Mouse (Mus musculus): Measurements from ENCODE around the gene Arhgef39.

GRCm38 (mm10) chr4:43530081-43530501, 30.6 kb upstream of the Arhgef39 start:
- TF ChIP-seq CTCF (IDR thresholded peaks at IDR 0.05; ENCODE audit: extremely low read depth, insufficient read depth, insufficient read length, insufficient replicate concordance) (no peak), POLR2A (IDR thresholded peaks at IDR 0.05; ENCODE audit: low read depth, low read length) (no peak)
